Mouse (Mus musculus): ENCODE measurements around the gene Vmn1r61. TPM values are rescaled to one million over a fixed set of nuclear protein-coding genes. Genes with fewer than 3 reads are reported as not detected.

Vmn1r61 gene
- total RNA-seq (2021) = not detected
- polyA plus RNA-seq (2012; rRNA removed) = not detected in 2 replicates
- long read RNA-seq = 0 reads

DNA sequence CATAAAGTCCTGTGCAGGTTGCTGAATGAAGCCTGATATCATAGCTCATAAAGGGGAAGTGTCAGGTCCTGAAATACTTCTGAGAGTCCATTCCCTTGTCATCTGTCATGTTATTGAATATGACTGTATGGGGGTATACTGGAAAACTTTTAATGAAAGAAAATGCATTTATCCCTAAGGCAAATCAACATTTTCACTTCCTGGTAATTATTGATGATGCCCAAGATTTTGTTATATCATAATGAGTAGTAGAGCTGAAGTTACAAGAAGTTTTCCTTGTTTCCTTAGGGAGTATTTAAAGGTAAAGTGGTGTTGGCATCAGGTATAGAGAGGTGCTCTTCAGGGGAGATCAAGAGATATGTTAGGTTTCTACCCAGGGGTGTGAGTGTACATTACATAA lies at the start of gene Vmn1r61:
Gene Vmn1r61, minus strand, starts transcription at position 101 of the 400 bp plus-strand sequence.
- TF ChIP-seq EP300 (IDR thresholded peaks at IDR 0.05; ENCODE audit: insufficient read depth, low read depth, low read length) (no peak), CTCF (IDR thresholded peaks at IDR 0.05) (no peak), POLR2A (IDR thresholded peaks at IDR 0.05; ENCODE audit: insufficient read depth, low read depth, low read length) (no peak)
- DNase-seq = no peak
- H3K36me3 ChIP-seq (ENCODE audit: control insufficient read depth, insufficient read depth, low read length) = no peaks in the 10 kb centered on the region
- intact Hi-C loops (cut with DNase I) = no loop called here
- no peaks in the 10 kb centered on the region for H3K79me2 ChIP-seq (replicated peaks; ENCODE audit: control insufficient read depth, insufficient read depth, low read length)
- H3K27ac ChIP-seq = no peak within 1 kb of the TSS
- no peak within 1 kb of the TSS for H3K4me3 ChIP-seq
- no peaks in the 10 kb centered on the region for H3K4me1 ChIP-seq (ENCODE audit: control insufficient read depth, insufficient read depth, low read length)
- no peaks in the 10 kb centered on the region for H3K27me3 ChIP-seq (ENCODE audit: control insufficient read depth, insufficient read depth, low read length)
- no peak within 1 kb of the TSS for H3K9ac ChIP-seq (ENCODE audit: low read depth, low read length)

Other genes starting within 250 kb of the Vmn1r61 start
- not detected for gene Vmn1r58, start 199.9 kb downstream of the Vmn1r61 start, total RNA-seq (2021)
- gene Vmn1r58, start 199.9 kb downstream of the Vmn1r61 start, polyA plus RNA-seq (2012; rRNA removed) = not detected in 2 replicates
- gene Vmn1r59, start 156.5 kb downstream of the Vmn1r61 start, total RNA-seq (2021) = not detected
- gene Vmn1r59, start 156.5 kb downstream of the Vmn1r61 start, polyA plus RNA-seq (2012; rRNA removed) = not detected in 2 replicates
- gene Vmn2r28, start 119.3 kb downstream of the Vmn1r61 start, total RNA-seq (2021) = not detected
- not detected in 2 replicates for gene Vmn2r28, start 119.3 kb downstream of the Vmn1r61 start, polyA plus RNA-seq (2012; rRNA removed)
- not detected for gene Vmn1r60, start 66.0 kb downstream of the Vmn1r61 start, total RNA-seq (2021)
- gene Vmn1r60, start 66.0 kb downstream of the Vmn1r61 start, polyA plus RNA-seq (2012; rRNA removed) = not detected in 2 replicates
- gene Vmn1r62, start 60.3 kb upstream of the Vmn1r61 start, total RNA-seq (2021) = not detected
- not detected in 2 replicates for gene Vmn1r62, start 60.3 kb upstream of the Vmn1r61 start, polyA plus RNA-seq (2012; rRNA removed)
- not detected for gene Vmn1r63, start 192.2 kb upstream of the Vmn1r61 start, total RNA-seq (2021)
- gene Vmn1r63, start 192.2 kb upstream of the Vmn1r61 start, polyA plus RNA-seq (2012; rRNA removed) = not detected in 2 replicates

All from heart, adult 2 months (tissue).